Mouse (Mus musculus) hindbrain, embryonic 16.5 days (tissue): Measurements from ENCODE around the gene Cep170b. TPM values are rescaled to one million over a fixed set of nuclear protein-coding genes. Genes with fewer than 3 reads are reported as not detected.

Experiments
- ATAC-seq: fragments of 200-750 bp; cut with Nextera tagmentation; 2 replicates; pipeline ENCODE4 v1.8.0; 2017; ENCODE audit warnings: moderate TSS enrichment, moderate library complexity
- H3K27ac ChIP-seq: fragments of 300-500 bp; sonication (generic); 2 replicates; pipeline ENCODE4 v1.5.1; 2014; ENCODE audit warnings: low read depth, mild to moderate bottlenecking, control low read depth, low read length, moderate library complexity
- H3K27me3 ChIP-seq: fragments of 300-500 bp; sonication (generic); replicated peaks from 2 replicates; pipeline ENCODE4 v1.6.1; 2014; ENCODE audit warnings: low read length; ENCODE audit not compliant: control insufficient read depth, insufficient read depth
- H3K36me3 ChIP-seq: fragments of 300-500 bp; sonication (generic); 2 replicates; pipeline ENCODE4 v1.6.1; 2014; ENCODE audit warnings: mild to moderate bottlenecking, low read length, moderate library complexity, mixed read lengths; ENCODE audit not compliant: control insufficient read depth, insufficient read depth
- H3K4me1 ChIP-seq: fragments of 300-500 bp; sonication (generic); 2 replicates; pipeline ENCODE4 v1.6.1; 2014; ENCODE audit warnings: low read depth, low read length; ENCODE audit not compliant: control insufficient read depth, insufficient read depth
- H3K4me2 ChIP-seq: fragments of 300-500 bp; sonication (generic); 2 replicates; pipeline ENCODE4 v1.6.1; 2014; ENCODE audit warnings: mild to moderate bottlenecking, low read length, control low read depth, moderate library complexity
- H3K4me3 ChIP-seq: fragments of 300-500 bp; sonication (generic); 2 replicates; pipeline ENCODE4 v1.5.1; 2014; ENCODE audit warnings: mild to moderate bottlenecking, low read length, control low read depth, moderate library complexity
- H3K9ac ChIP-seq: fragments of 300-500 bp; sonication (generic); 2 replicates; pipeline ENCODE4 v1.6.1; 2014; ENCODE audit warnings: low read depth, mild to moderate bottlenecking, control low read depth, low read length, moderate library complexity
- H3K9me3 ChIP-seq: fragments of 300-500 bp; sonication (generic); 2 replicates; pipeline ENCODE4 v1.6.1; 2014; ENCODE audit warnings: mild to moderate bottlenecking, low read length, moderate library complexity; ENCODE audit not compliant: control insufficient read depth
- WGBS: fragments of 180-500 bp; shearing (Covaris S2); extraction: QIAGEN DNeasy Blood & Tissue Kit; methylation state at CpG from one replicate; pipeline ENCODE4 v1.1.7; 2014; 5-methylcytosine and 5-hydroxymethylcytosine counted together
- polyA plus RNA-seq: library from polyadenylated mRNA; unstranded; fragments of >200 nt; fragmentation: Nextera tagmentation; extraction: Ambion mirVana; gene quantifications from 2 replicates; pipeline ENCODE4 v1.2.1, GENCODE M21; 2015

Cep170b gene
- polyA plus RNA-seq, 1 experiment from 2014 or later: 30.6 TPM

- H3K9me3 ChIP-seq: no peaks in the 10 kb centered on the region
- no peak for ATAC-seq
- no peaks in the 10 kb centered on the region for H3K4me1 ChIP-seq
- 47% methylated on average over 9 of the region's 9 CpGs for WGBS
- no peaks in the 10 kb centered on the region for H3K27me3 ChIP-seq
- no peak overlapping the region for H3K9ac ChIP-seq
- H3K36me3 ChIP-seq: no peaks in the 10 kb centered on the region
- H3K27ac ChIP-seq: no peak overlapping the region
- no peak overlapping the region for H3K4me2 ChIP-seq
- no peak overlapping the region for H3K4me3 ChIP-seq
Observed at GRCm38 (mm10) chr12:112773366-112773765, 53.1 kb downstream of the Cep170b start.

DNA sequence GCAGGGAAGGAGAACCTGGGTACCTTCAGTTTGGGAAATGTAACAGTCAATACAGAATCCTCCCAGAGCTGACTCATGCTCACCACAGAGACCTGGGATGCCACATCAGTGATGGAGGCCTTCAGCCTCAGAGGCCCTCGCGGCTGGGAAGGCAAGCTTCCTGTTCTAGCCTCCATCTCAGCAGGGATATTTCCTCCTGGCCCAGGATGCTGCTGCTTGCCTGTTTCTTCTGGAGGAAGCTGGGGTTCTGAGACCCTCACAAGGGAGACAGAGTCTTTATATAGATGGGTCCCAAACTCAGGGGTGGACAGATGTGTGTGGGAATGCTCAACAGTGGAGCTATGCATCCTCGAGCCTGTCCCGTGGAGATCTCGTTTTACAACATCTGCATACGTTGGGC lies 53.8 kb downstream of the Cep170b start:
- no peak overlapping the region for H3K27ac ChIP-seq
- H3K4me1 ChIP-seq: no peaks in the 10 kb centered on the region
- no peaks in the 10 kb centered on the region for H3K36me3 ChIP-seq
- WGBS: 82% methylated on average over 6 of the region's 6 CpGs
- H3K27me3 ChIP-seq: no peaks in the 10 kb centered on the region
- no peak overlapping the region for H3K9ac ChIP-seq
- no peaks in the 10 kb centered on the region for H3K9me3 ChIP-seq
- no peak for ATAC-seq
- no peak overlapping the region for H3K4me2 ChIP-seq
- no peak overlapping the region for H3K4me3 ChIP-seq

DNA sequence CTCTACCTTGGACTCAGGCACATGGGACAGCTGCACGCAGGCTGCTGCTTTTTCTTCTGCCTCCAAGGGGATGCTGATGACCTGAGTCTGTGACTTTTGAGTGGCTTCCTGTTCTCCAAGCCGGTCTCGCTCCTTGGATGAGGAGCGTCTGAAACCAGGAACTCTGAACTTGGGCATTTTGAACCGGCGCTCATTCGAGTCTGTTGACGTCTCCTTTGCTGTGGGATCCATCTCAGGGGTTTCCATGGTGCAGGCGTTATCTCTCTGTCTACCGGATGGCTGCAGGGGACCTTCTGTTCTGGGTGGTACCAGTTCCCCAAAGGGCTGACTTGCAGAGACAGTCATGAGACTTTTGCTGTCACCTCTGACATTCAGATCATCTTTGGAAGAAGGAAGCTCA lies 54.2 kb downstream of the Cep170b start:
- 93% methylated on average over 10 of the region's 10 CpGs for WGBS
- no peak for ATAC-seq
- Histone ChIP-seq H3K9ac (no peak overlapping the region), H3K4me2 (no peak overlapping the region), H3K27me3 (no peaks in the 10 kb centered on the region), H3K4me3 (no peak overlapping the region), H3K9me3 (no peaks in the 10 kb centered on the region), H3K4me1 (no peaks in the 10 kb centered on the region), H3K36me3 (no peaks in the 10 kb centered on the region), H3K27ac (no peak overlapping the region)

- no peak for ATAC-seq
- H3K9ac ChIP-seq: no peak overlapping the region
- H3K27me3 ChIP-seq: no peaks in the 10 kb centered on the region
- H3K27ac ChIP-seq: no peak overlapping the region
- no peak overlapping the region for H3K4me2 ChIP-seq
- no peaks in the 10 kb centered on the region for H3K36me3 ChIP-seq
- 75% methylated on average over 8 of the region's 8 CpGs for WGBS
- H3K4me1 ChIP-seq: no peaks in the 10 kb centered on the region
- no peak overlapping the region for H3K4me3 ChIP-seq
- H3K9me3 ChIP-seq: no peaks in the 10 kb centered on the region
Observed at GRCm38 (mm10) chr12:112791026-112791425, 70.8 kb downstream of the Cep170b start.

GRCm38 (mm10) chr12:112793601-112794355 lies 73.5 kb downstream of the Cep170b start:
- no peaks in the 10 kb centered on the region for H3K27me3 ChIP-seq
- no peak overlapping the region for H3K4me2 ChIP-seq
- no peak overlapping the region for H3K27ac ChIP-seq
- H3K9me3 ChIP-seq: no peaks in the 10 kb centered on the region
- WGBS: 76% methylated on average over 13 of the region's 13 CpGs
- no peaks in the 10 kb centered on the region for H3K36me3 ChIP-seq
- H3K4me3 ChIP-seq: no peak overlapping the region
- peaks cover 10% of the 10 kb centered on the region for H3K4me1 ChIP-seq
- no peak for ATAC-seq
- no peak overlapping the region for H3K9ac ChIP-seq

- Histone ChIP-seq H3K27ac (no peak overlapping the region), H3K4me3 (no peak overlapping the region), H3K9me3 (no peaks in the 10 kb centered on the region), H3K36me3 (no peaks in the 10 kb centered on the region), H3K4me2 (no peak overlapping the region), H3K27me3 (no peaks in the 10 kb centered on the region), H3K9ac (no peak overlapping the region), H3K4me1 (peaks cover 10% of the 10 kb centered on the region)
- WGBS: 38% methylated on average over 7 of the region's 7 CpGs
- ATAC-seq: no peak
Observed at GRCm38 (mm10) chr12:112794356-112794816, 74.1 kb downstream of the Cep170b start.

- H3K9ac ChIP-seq: no peak overlapping the region
- no peaks in the 10 kb centered on the region for H3K36me3 ChIP-seq
- WGBS: 84% methylated on average over 5 of the region's 5 CpGs
- H3K4me3 ChIP-seq: no peak overlapping the region
- ATAC-seq: no peak
- H3K27me3 ChIP-seq: no peaks in the 10 kb centered on the region
- H3K27ac ChIP-seq: no peak overlapping the region
- H3K4me2 ChIP-seq: no peak overlapping the region
- H3K9me3 ChIP-seq: no peaks in the 10 kb centered on the region
- peaks cover 10% of the 10 kb centered on the region for H3K4me1 ChIP-seq
Observed at GRCm38 (mm10) chr12:112794998-112795397, 74.7 kb downstream of the Cep170b start.

- Histone ChIP-seq H3K4me3 (no peak overlapping the region), H3K36me3 (no peaks in the 10 kb centered on the region), H3K27me3 (no peaks in the 10 kb centered on the region), H3K9me3 (no peaks in the 10 kb centered on the region), H3K27ac (no peak overlapping the region), H3K4me2 (no peak overlapping the region), H3K4me1 (peaks cover 10% of the 10 kb centered on the region), H3K9ac (no peak overlapping the region)
- WGBS: 61% methylated on average over 18 of the region's 18 CpGs
- no peak for ATAC-seq
Observed at GRCm38 (mm10) chr12:112795466-112796104, 75.3 kb downstream of the Cep170b start.
